14 mouse cellular contexts compared by ENCODE assay signal in genomic region chr1:35393550-35394118, GRCm38 (mm10).
"Had no signal": no experiment of that assay in that cellular context is flagged by ENCODE, and none has a peak within 500 bp of the region (broad histone marks: within the 10 kb centered on the region; RNA-seq: fewer than 3 reads in every experiment).

No protein-coding gene starts in this region.

- H3K27me3 ChIP-seq: limb, embryonic 15.5 days; liver, embryonic 12.5 days; lung, embryonic 15.5 days; megakaryocyte, embryonic 14.5 days; neural tube, embryonic 12.5 days; stomach, embryonic 15.5 days had no signal

- DNase-seq: kidney, postnatal 25 days; lung, postnatal 14 days; midbrain, embryonic 14.5 days; right cerebral cortex, postnatal 14 days; thymus, adult 2 months; thymus, postnatal 25 days had no signal

- H3K36me3 ChIP-seq: limb, embryonic 15.5 days; liver, embryonic 12.5 days; lung, embryonic 15.5 days; neural tube, embryonic 12.5 days; stomach, embryonic 15.5 days had no signal

- H3K9ac ChIP-seq: limb, embryonic 15.5 days; liver, embryonic 12.5 days; lung, embryonic 15.5 days; neural tube, embryonic 12.5 days; stomach, embryonic 15.5 days had no signal

- H3K9me3 ChIP-seq: limb, embryonic 15.5 days; liver, embryonic 12.5 days; lung, embryonic 15.5 days; neural tube, embryonic 12.5 days; stomach, embryonic 15.5 days had no signal

- H3K4me2 ChIP-seq: limb, embryonic 15.5 days; liver, embryonic 12.5 days; lung, embryonic 15.5 days; neural tube, embryonic 12.5 days; stomach, embryonic 15.5 days had no signal

- H3K4me3 ChIP-seq: limb, embryonic 15.5 days; liver, embryonic 12.5 days; lung, embryonic 15.5 days; megakaryocyte, embryonic 14.5 days; myocyte; neural tube, embryonic 12.5 days; stomach, embryonic 15.5 days had no signal

- ATAC-seq: liver, embryonic 12.5 days had no signal

- H3K4me1 ChIP-seq: limb, embryonic 15.5 days; liver, embryonic 12.5 days; lung, embryonic 15.5 days; megakaryocyte, embryonic 14.5 days; neural tube, embryonic 12.5 days; stomach, embryonic 15.5 days had no signal

- H3K27ac ChIP-seq: limb, embryonic 15.5 days; liver, embryonic 12.5 days; lung, embryonic 15.5 days; macrophage; neural tube, embryonic 12.5 days; stomach, embryonic 15.5 days had no signal
